1 mouse cellular context compared by ENCODE assay signal in the genomic region with DNA sequence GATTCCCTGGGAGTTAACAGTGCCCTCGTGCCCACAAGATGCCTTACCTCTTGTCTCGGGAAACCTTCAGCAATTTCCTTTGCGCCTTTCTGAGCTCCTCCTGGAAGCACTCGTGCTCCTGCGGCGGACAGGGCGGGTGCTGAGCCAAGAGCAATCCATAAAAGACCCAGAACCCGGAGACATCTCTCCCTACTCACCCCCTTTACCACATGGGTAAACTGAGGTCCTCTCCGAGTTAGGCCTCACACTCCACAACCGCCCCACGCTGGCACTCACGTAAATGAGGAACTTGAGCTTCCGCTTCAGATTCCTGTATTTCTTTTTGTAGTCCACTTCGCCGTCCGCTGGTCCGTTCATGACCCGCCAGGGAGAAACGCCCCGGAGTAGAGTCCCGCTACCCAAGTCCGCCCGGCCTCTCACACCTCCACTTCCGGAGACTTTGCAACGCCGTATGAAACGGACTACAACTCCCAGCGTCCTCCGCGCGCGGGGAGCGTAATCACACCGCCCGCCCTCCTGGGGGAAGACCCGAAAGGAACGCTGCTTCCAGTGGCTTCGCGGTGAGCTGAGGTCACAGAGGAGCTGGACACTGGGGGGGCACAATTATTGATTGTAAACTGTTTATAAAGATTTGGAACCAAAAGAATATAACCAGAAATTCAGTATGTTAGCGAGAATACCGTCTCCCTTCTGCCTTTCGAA.
A peak's percentile ranks its signal among the peaks of the same experiment; 100 is the strongest.
TF ChIP-seq lines count a peak whose summit lies in the region.

Gene Hirip3 (plus strand): TSS at position 544 of the 702 bp plus-strand sequence.

TF ChIP-seq in CH12.LX, 34 proteins besides CTCF, POLR2A, EP300 and RAD21 (continued from another document):
- peak; percentile 45; the same call in 1 of the 2 replicates for TF ChIP-seq ZMIZ1 (IDR thresholded peaks at IDR 0.05; ENCODE audit: low read depth, low read length)
- TF ChIP-seq USF2 (conservative IDR thresholded peaks at IDR 0.05; ENCODE audit: low read depth, low read length) = no peak
- no peak for TF ChIP-seq JUN (IDR thresholded peaks at IDR 0.05; ENCODE audit: insufficient read depth, low read depth, low read length)
- TF ChIP-seq NELFE (IDR thresholded peaks at IDR 0.05; ENCODE audit: low read depth, low read length) = peak; percentile 61
- no peak for TF ChIP-seq JUND (conservative IDR thresholded peaks at IDR 0.05; ENCODE audit: low read depth, low read length)
- peak; percentile 6; the same call in 1 of the 2 replicates for TF ChIP-seq CHD2 (IDR thresholded peaks at IDR 0.05; ENCODE audit: low read length)
- TF ChIP-seq ZNF384 (IDR thresholded peaks at IDR 0.05; ENCODE audit: low read depth, low read length) = no peak
- TF ChIP-seq MEF2A (IDR thresholded peaks at IDR 0.05; ENCODE audit: borderline replicate concordance, low read depth, low read length) = peak; percentile 29; the same call in 1 of the 2 replicates
- 0 out of 2 replicates have a peak, but pooled peaks have one; percentile 12 for TF ChIP-seq RCOR1 (conservative IDR thresholded peaks at IDR 0.05; ENCODE audit: low read depth, low read length)
- TF ChIP-seq TCF12 (IDR thresholded peaks at IDR 0.05; ENCODE audit: low read depth, low read length) = peak; percentile 63; the same call in 1 of the 2 replicates
- no peak for TF ChIP-seq ZKSCAN1 (IDR thresholded peaks at IDR 0.05; ENCODE audit: borderline replicate concordance, low read depth, low read length)
- TF ChIP-seq MAFK (IDR thresholded peaks at IDR 0.05; ENCODE audit: insufficient replicate concordance, low read length) = 0 out of 2 replicates have a peak, but pooled peaks have one; percentile 37
- TF ChIP-seq PAX5 (IDR thresholded peaks at IDR 0.05; ENCODE audit: low read length) = no peak
- no peak for TF ChIP-seq MAX (IDR thresholded peaks at IDR 0.05; ENCODE audit: low read length)
- no peak for TF ChIP-seq SMC3 (IDR thresholded peaks at IDR 0.05; ENCODE audit: low read depth, low read length)
- no peak for TF ChIP-seq CHD1 (IDR thresholded peaks at IDR 0.05; ENCODE audit: low read depth, low read length)
- no peak for TF ChIP-seq NRF1 (IDR thresholded peaks at IDR 0.05; ENCODE audit: low read depth, low read length)
- peak; percentile 40; the same call in 1 of the 2 replicates for TF ChIP-seq TBP (conservative IDR thresholded peaks at IDR 0.05; ENCODE audit: low read depth, low read length)
- peak; percentile 30; the same call in 1 of the 2 replicates for TF ChIP-seq SIN3A (IDR thresholded peaks at IDR 0.05; ENCODE audit: low read length)
- TF ChIP-seq POLR2AphosphoS2 (IDR thresholded peaks at IDR 0.05; ENCODE audit: low read depth, low read length) = no peak; the same call in none of the 2 replicates
- TF ChIP-seq USF1 (IDR thresholded peaks at IDR 0.05; ENCODE audit: low read depth, low read length) = no peak
- 0 out of 2 replicates have a peak, but pooled peaks have one; percentile 39 for TF ChIP-seq E2F4 (IDR thresholded peaks at IDR 0.05; ENCODE audit: insufficient replicate concordance, low read depth, low read length)
- no peak for TF ChIP-seq ETS1 (conservative IDR thresholded peaks at IDR 0.05; ENCODE audit: low read depth, low read length)
- TF ChIP-seq MYC (IDR thresholded peaks at IDR 0.05; ENCODE audit: low read depth, low read length) = no peak; the same call in 1 of the 2 replicates
- no peak for TF ChIP-seq MXI1 (IDR thresholded peaks at IDR 0.05; ENCODE audit: low read depth, low read length)
- peak; percentile 61 for TF ChIP-seq IRF4 (IDR thresholded peaks at IDR 0.05; ENCODE audit: low read depth, low read length)
- peak; percentile 88; the same call in 1 of the 2 replicates for TF ChIP-seq KAT2A (IDR thresholded peaks at IDR 0.05; ENCODE audit: insufficient replicate concordance, low read length)
- peak; percentile 85 for TF ChIP-seq MAZ (IDR thresholded peaks at IDR 0.05; ENCODE audit: low read depth, low read length)
- peak; percentile 95 for TF ChIP-seq HCFC1 (IDR thresholded peaks at IDR 0.05; ENCODE audit: low read depth, low read length)
